Mouse (Mus musculus) lung, adult 2 months (tissue): ENCODE results near the gene Saa2.

Experiments used
- CTCF ChIP-seq: fragments of 200-500 bp; IDR thresholded peaks from 2 replicates; pipeline ENCODE4 v1.5.1; 2011; ENCODE audit warnings: mild to moderate bottlenecking, low read length, control low read depth; ENCODE audit not compliant: insufficient read depth
- POLR2A ChIP-seq: fragments of 200-500 bp; IDR thresholded peaks from 2 replicates; pipeline ENCODE4 v1.6.1; 2011; ENCODE audit warnings: low read depth, mild to moderate bottlenecking, control low read depth, low read length, borderline replicate concordance; ENCODE audit errors: extremely low read depth

DNA sequence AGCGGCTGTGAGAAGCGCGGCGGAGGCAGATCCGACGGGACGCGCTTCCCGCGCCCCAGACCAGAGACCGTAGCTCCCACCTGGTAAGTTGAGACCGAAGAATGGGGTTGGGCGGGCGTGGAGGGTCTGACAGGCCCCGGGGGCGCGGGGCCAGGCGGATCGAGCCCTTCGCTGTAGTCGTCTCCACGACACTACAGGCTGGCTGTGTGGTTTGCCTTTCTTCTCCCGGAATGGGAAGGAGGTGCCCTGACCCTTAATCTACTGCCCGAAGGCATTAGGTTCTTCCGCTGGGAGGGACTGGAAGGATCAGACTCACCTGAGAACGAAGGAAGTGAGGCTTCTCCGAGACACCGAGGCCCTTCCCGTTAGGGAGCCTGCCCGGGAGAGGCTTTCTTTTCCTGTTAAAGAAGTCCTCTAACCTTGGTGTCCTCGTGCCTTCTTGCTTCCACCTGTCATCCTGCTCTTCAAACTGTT lies 44.7 kb downstream of the Saa2 start:
- TF ChIP-seq CTCF (no peak), POLR2A (no peak)
